Mouse (Mus musculus) embryonic fibroblast, embryonic 13.5 days (primary cell): Measurements from ENCODE around the gene Syne2.

Source experiments
- CTCF ChIP-seq: IDR thresholded peaks from 2 replicates; pipeline ENCODE4 v1.5.1; 2011; ENCODE audit warnings: mild to moderate bottlenecking, control low read depth, low read length, moderate library complexity, borderline replicate concordance; ENCODE audit not compliant: insufficient read depth
- POLR2A ChIP-seq: IDR thresholded peaks from 2 replicates; pipeline ENCODE4 v1.6.1; 2011; ENCODE audit warnings: low read depth, mild to moderate bottlenecking, control low read depth, low read length, moderate library complexity

DNA sequence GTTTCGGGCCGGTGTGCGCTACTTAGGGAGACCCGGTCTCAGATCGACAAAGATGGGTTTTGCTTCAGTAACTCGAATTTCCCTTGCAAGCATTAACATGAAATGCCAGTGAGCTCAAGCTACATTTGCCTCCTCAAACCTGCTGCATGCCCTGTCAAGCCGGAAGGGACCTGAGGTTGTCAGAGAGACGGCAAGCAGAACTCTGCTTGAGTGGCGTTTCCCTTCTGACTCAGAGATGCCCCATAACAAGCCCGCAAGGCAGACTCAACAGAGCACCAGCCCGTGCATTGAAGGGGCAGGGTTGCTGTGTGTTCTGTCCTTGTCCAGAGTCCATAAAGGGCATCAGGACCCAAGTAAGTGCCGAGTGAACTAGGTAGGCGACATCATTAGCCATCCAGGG, 269.1 kb downstream of the Syne2 start:
- no peak for TF ChIP-seq CTCF
- TF ChIP-seq POLR2A: no peak
